28 mouse cellular contexts compared by ENCODE assay signal in the genomic region with DNA sequence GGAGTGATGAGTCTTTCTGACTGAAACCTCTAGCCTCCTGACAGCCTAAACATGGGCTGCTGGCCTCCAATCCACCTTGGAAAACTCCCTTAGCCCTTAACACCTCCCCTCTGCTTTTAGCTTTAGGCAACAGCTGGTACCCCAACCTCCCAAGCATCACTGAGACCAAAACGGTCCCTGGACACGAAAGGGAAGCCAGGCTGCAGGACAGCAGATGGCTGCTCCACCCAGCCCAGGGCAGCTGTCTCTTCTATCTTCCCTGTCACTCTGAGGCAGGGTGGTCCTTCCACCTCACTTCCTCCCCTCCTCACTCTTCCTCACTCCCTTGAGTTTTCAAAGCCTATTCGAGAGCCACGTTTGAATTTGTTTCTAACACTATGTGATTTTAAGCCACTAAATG. TPM values are rescaled to one million over a fixed set of nuclear protein-coding genes. Genes with fewer than 3 reads are reported as not detected.
A peak's percentile ranks its signal among the peaks of the same experiment; 100 is the strongest.
DNase-seq lines count a peak whose midpoint lies in the region; ATAC-seq and TF ChIP-seq lines count a peak whose summit lies in the region.
"Had no signal": no experiment of that assay in that cellular context is flagged by ENCODE, and none has a peak within 500 bp of the region (broad histone marks: within the 10 kb centered on the region; RNA-seq: fewer than 3 reads in every experiment).

No protein-coding gene starts in this region.

- no peaks in the 10 kb centered on the region for H3K9me3 ChIP-seq in neural tube, embryonic 13.5 days
- H3K9me3 ChIP-seq in hindbrain, embryonic 13.5 days, result no peaks in the 10 kb centered on the region
- no peaks in the 10 kb centered on the region for H3K9me3 ChIP-seq in midbrain, embryonic 14.5 days (ENCODE audit: control insufficient read depth, low read length)
- H3K9me3 ChIP-seq: forebrain, embryonic 13.5 days; heart, embryonic 10.5 days; limb, embryonic 15.5 days; megakaryocyte, embryonic 14.5 days; stomach, embryonic 15.5 days had no signal

- peaks cover 47% of the 10 kb centered on the region for H3K4me1 ChIP-seq in neural tube, embryonic 13.5 days (replicated peaks)
- peaks cover 51% of the 10 kb centered on the region for H3K4me1 ChIP-seq in hindbrain, embryonic 13.5 days (replicated peaks)
- H3K4me1 ChIP-seq in midbrain, embryonic 14.5 days (ENCODE audit: control insufficient read depth, insufficient read depth, low read length), result peaks cover 35% of the 10 kb centered on the region

- no peak overlapping the region for H3K4me3 ChIP-seq in neural tube, embryonic 13.5 days
- no peak overlapping the region for H3K4me3 ChIP-seq in hindbrain, embryonic 13.5 days
- peak overlapping the region; percentile 69; the same call in 1 of the 2 replicates for H3K4me3 ChIP-seq in midbrain, embryonic 14.5 days (replicated peaks; ENCODE audit: low read depth, low read length)
- no peak overlapping the region for H3K4me3 ChIP-seq in layer of hippocampus, adult 2 months
- H3K4me3 ChIP-seq: gastrocnemius, adult 2 months; heart, embryonic 10.5 days; limb, embryonic 15.5 days; megakaryocyte, embryonic 14.5 days; myocyte; stomach, embryonic 15.5 days had no signal

- ATAC-seq in neural tube, embryonic 13.5 days (ENCODE audit: low read depth), result no peak
- ATAC-seq in hindbrain, embryonic 13.5 days (ENCODE audit: low FRiP score), result no peak
- ATAC-seq in midbrain, embryonic 14.5 days (ENCODE audit: low FRiP score, low TSS enrichment), result no peak
- ATAC-seq: forebrain, embryonic 13.5 days; intestine, embryonic 16.5 days had no signal

- WGBS in neural tube, embryonic 13.5 days, result 16% methylated on average over 4 of the region's 4 CpGs
- 15% methylated on average over 4 of the region's 4 CpGs for WGBS in hindbrain, embryonic 13.5 days
- 12% methylated on average over 4 of the region's 4 CpGs for WGBS in midbrain, embryonic 14.5 days

- no peaks in the 10 kb centered on the region for H3K36me3 ChIP-seq in neural tube, embryonic 13.5 days
- H3K36me3 ChIP-seq in hindbrain, embryonic 13.5 days, result no peaks in the 10 kb centered on the region
- H3K36me3 ChIP-seq in midbrain, embryonic 14.5 days (ENCODE audit: control insufficient read depth, insufficient read depth, low read length), result no peaks in the 10 kb centered on the region
- H3K36me3 ChIP-seq: heart, embryonic 10.5 days; limb, embryonic 15.5 days; stomach, embryonic 15.5 days had no signal

- H3K27ac ChIP-seq in neural tube, embryonic 13.5 days (replicated peaks), result peak overlapping the region; percentile 89
- peak overlapping the region; percentile 58; the same call in 1 of the 2 replicates for H3K27ac ChIP-seq in hindbrain, embryonic 13.5 days
- peak overlapping the region; percentile 93 for H3K27ac ChIP-seq in midbrain, embryonic 14.5 days (replicated peaks; ENCODE audit: low read depth, low read length)
- no peak overlapping the region for H3K27ac ChIP-seq in layer of hippocampus, adult 2 months
- H3K27ac ChIP-seq: gastrocnemius, adult 2 months; heart, embryonic 10.5 days; limb, embryonic 15.5 days; liver, embryonic 14.5 days; stomach, embryonic 15.5 days had no signal

- H3K27me3 ChIP-seq in neural tube, embryonic 13.5 days, result peaks cover 36% of the 10 kb centered on the region
- peaks cover 19% of the 10 kb centered on the region for H3K27me3 ChIP-seq in hindbrain, embryonic 13.5 days
- no peaks in the 10 kb centered on the region for H3K27me3 ChIP-seq in midbrain, embryonic 14.5 days (ENCODE audit: control insufficient read depth, insufficient read depth, low read length)

- DNase-seq in neural tube, embryonic 10.5 days (ENCODE audit: extremely low spot score, low spot score), result no peak
- DNase-seq in midbrain, embryonic 14.5 days, result no peak
- DNase-seq in frontal cortex, postnatal 36 days (ENCODE audit: low spot score in 2 of 2), result no peak
- DNase-seq in layer of hippocampus, adult 2 months (ENCODE audit: low spot score in 2 of 2), result no peak
- DNase-seq in heart, adult 8-10 months (ENCODE audit: low spot score), result no peak
- DNase-seq: adrenal gland, adult 2 months; cerebellum, adult 11-12 months; gastrocnemius, adult 2 months; kidney, adult 9 months; kidney, postnatal 36 days; lung, embryonic 14.5 days; lung, postnatal 36 days; thymus, adult 18-20 months; thymus, postnatal 4 days had no signal

- no peak for TF ChIP-seq CTCF in layer of hippocampus, adult 2 months (conservative IDR thresholded peaks at IDR 0.05)

- peak overlapping the region; percentile 80; the same call in 1 of the 2 replicates for H3K9ac ChIP-seq in neural tube, embryonic 13.5 days
- H3K9ac ChIP-seq in hindbrain, embryonic 13.5 days, result no peak overlapping the region; the same call in 1 of the 2 replicates
- peak overlapping the region; percentile 76; the same call in 1 of the 2 replicates for H3K9ac ChIP-seq in midbrain, embryonic 14.5 days (replicated peaks; ENCODE audit: low read length)
- H3K9ac ChIP-seq: limb, embryonic 15.5 days; liver, embryonic 14.5 days; lung, embryonic 14.5 days; stomach, embryonic 15.5 days had no signal

- H3K4me2 ChIP-seq in neural tube, embryonic 13.5 days, result peak overlapping the region; percentile 70; the same call in 1 of the 2 replicates
- peak overlapping the region; percentile 76 for H3K4me2 ChIP-seq in hindbrain, embryonic 13.5 days
- peak overlapping the region; percentile 83 for H3K4me2 ChIP-seq in midbrain, embryonic 14.5 days (ENCODE audit: low read length)
- H3K4me2 ChIP-seq: limb, embryonic 15.5 days; lung, embryonic 14.5 days; stomach, embryonic 15.5 days had no signal

RNA-seq across cellular contexts. Expression of gene Xkr7, which starts 1.2 kb away (rescaled TPM):
- 1.5 and 2.3 TPM in 2 replicates for polyA plus RNA-seq in neural tube, embryonic 13.5 days (2015; fragmentation: Nextera tagmentation; extraction: Ambion mirVana)
- polyA plus RNA-seq in hindbrain, embryonic 13.5 days (2015; fragmentation: Nextera tagmentation; extraction: Ambion mirVana), result 1.7 and 2.0 TPM in 2 replicates
- polyA plus RNA-seq in midbrain, embryonic 14.5 days (2014; fragmentation: Nextera tagmentation; extraction: Ambion mirVana), result 1.0 and 2.1 TPM in 2 replicates
- total RNA-seq in layer of hippocampus, adult 2 months (2021), result 1 to 10 TPM; 2.0 TPM
- total RNA-seq in heart, adult 8-10 months (2022), result not detected
- total RNA-seq: gastrocnemius, adult 2 months; hematopoietic stem cell, adult 5-6 weeks; MEL had no signal
- polyA plus RNA-seq: C2C12; heart, embryonic 10.5 days; heart, postnatal 0 days; limb, embryonic 15.5 days; liver, embryonic 14.5 days; lung, embryonic 14.5 days; myocyte had no signal

RNA-seq across cellular contexts. Expression of gene Pdrg1, which starts 15.2 kb away (rescaled TPM):
- 192 and 206 TPM in 2 replicates for polyA plus RNA-seq in neural tube, embryonic 13.5 days (2015; fragmentation: Nextera tagmentation; extraction: Ambion mirVana)
- polyA plus RNA-seq in hindbrain, embryonic 13.5 days (2015; fragmentation: Nextera tagmentation; extraction: Ambion mirVana), result 189 and 197 TPM in 2 replicates
- polyA plus RNA-seq in midbrain, embryonic 14.5 days (2014; fragmentation: Nextera tagmentation; extraction: Ambion mirVana), result 117 and 177 TPM in 2 replicates
- total RNA-seq in layer of hippocampus, adult 2 months (2021), result 10 to 100 TPM; 37.0 to 41.7 TPM
- total RNA-seq in heart, adult 8-10 months (2022), result 100 to 1,000 TPM; 129 to 141 (median 136) TPM

RNA-seq across cellular contexts. Expression of gene Ccm2l, which starts 35.3 kb away (rescaled TPM):
- 2.4 and 3.4 TPM in 2 replicates for polyA plus RNA-seq in neural tube, embryonic 13.5 days (2015; fragmentation: Nextera tagmentation; extraction: Ambion mirVana)
- 1.3 and 1.9 TPM in 2 replicates for polyA plus RNA-seq in hindbrain, embryonic 13.5 days (2015; fragmentation: Nextera tagmentation; extraction: Ambion mirVana)
- polyA plus RNA-seq in midbrain, embryonic 14.5 days (2014; fragmentation: Nextera tagmentation; extraction: Ambion mirVana), result 1.5 and 2.0 TPM in 2 replicates
- 1 to 10 TPM; 4.9 to 6.6 TPM for total RNA-seq in layer of hippocampus, adult 2 months (2021)
- total RNA-seq in heart, adult 8-10 months (2022), result 10 to 100 TPM; 12.9 to 21.5 (median 13.8) TPM
- total RNA-seq: MEL had no signal
- polyA plus RNA-seq: C2C12, myocyte had no signal
